In the genomic region with DNA sequence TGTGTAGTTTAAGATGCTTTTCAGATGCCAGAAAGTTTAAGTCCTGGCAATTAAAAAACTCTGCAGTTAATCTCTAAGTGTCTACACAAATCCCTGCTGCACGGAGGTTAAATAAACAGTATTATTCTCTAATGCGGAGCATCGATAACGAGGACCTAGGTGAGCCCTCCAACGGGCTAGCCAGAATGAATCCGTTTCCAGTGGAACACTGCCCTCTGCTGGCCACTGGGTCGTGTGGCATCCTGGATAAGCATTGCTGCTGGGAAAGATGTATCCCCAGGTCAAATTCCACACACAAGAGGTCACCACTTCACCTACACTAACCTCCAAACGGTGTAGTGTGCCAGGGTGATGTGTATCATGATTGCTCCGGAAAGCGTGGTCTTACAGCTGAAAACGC, we compare ENCODE assay signal across 8 mouse cellular contexts. TPM values are rescaled to one million over a fixed set of nuclear protein-coding genes. Genes with fewer than 3 reads are reported as not detected.
DNase-seq lines count a peak whose midpoint lies in the region; ATAC-seq and TF ChIP-seq lines count a peak whose summit lies in the region.

No protein-coding gene starts in this region.

- no peak overlapping the region for H3K4me2 ChIP-seq in intestine, embryonic 15.5 days (replicated peaks)
- H3K4me2 ChIP-seq in midbrain, postnatal 0 days (ENCODE audit: low read depth, low read length, poor library complexity, severe bottlenecking), result 0 out of 2 replicates have a peak overlapping the region, but pooled peaks have one; percentile 34

- H3K27ac ChIP-seq in intestine, embryonic 15.5 days, result no peak overlapping the region
- H3K27ac ChIP-seq in limb, embryonic 10.5 days, result no peak overlapping the region
- H3K27ac ChIP-seq in midbrain, postnatal 0 days (ENCODE audit: low read depth, low read length), result no peak overlapping the region

- intact Hi-C loops in gastrocnemius, postnatal 14 days (cut with DNase I; ENCODE audit: low total_unique reads), result no loop called here

- WGBS in intestine, embryonic 15.5 days, result 5% methylated on average over 11 of the region's 11 CpGs
- 7% methylated on average over 11 of the region's 11 CpGs for WGBS in limb, embryonic 10.5 days
- 5% methylated on average over 11 of the region's 11 CpGs for WGBS in midbrain, postnatal 0 days

- H3K4me3 ChIP-seq in intestine, embryonic 15.5 days (replicated peaks), result no peak overlapping the region
- no peak overlapping the region for H3K4me3 ChIP-seq in limb, embryonic 10.5 days
- no peak overlapping the region for H3K4me3 ChIP-seq in midbrain, postnatal 0 days (ENCODE audit: low read depth, low read length)

- peak; percentile 78 for DNase-seq in layer of hippocampus, adult 11-12 months (ENCODE audit: low spot score)
- DNase-seq in layer of hippocampus, adult 9-10 months (ENCODE audit: low spot score), result no peak
- peak; percentile 92 for DNase-seq in embryo, embryonic 10.5 days (ENCODE audit: low spot score)
- peak; percentile 68 for DNase-seq in gastrocnemius, postnatal 14 days
- DNase-seq in limb, embryonic 10.5 days (ENCODE audit: low spot score), result peak; percentile 93
- peak; percentile 83 for DNase-seq in midbrain, postnatal 0 days (ENCODE audit: low spot score)
- DNase-seq in spleen, postnatal 10 days (ENCODE audit: low spot score in 2 of 2), result peak; percentile 59 to 80

- no peaks in the 10 kb centered on the region for H3K36me3 ChIP-seq in intestine, embryonic 15.5 days
- no peaks in the 10 kb centered on the region; the same call in 1 of the 2 replicates for H3K36me3 ChIP-seq in limb, embryonic 10.5 days
- H3K36me3 ChIP-seq in midbrain, postnatal 0 days (ENCODE audit: insufficient read depth, low read length), result no peaks in the 10 kb centered on the region

- H3K4me1 ChIP-seq in intestine, embryonic 15.5 days (replicated peaks), result 0 out of 2 replicates have a peak, but pooled peaks cover 2% of the 10 kb centered on the region
- peaks cover 31% of the 10 kb centered on the region for H3K4me1 ChIP-seq in limb, embryonic 10.5 days
- no peaks in the 10 kb centered on the region for H3K4me1 ChIP-seq in midbrain, postnatal 0 days (ENCODE audit: insufficient read depth, low read length)

- TF ChIP-seq CTCF in midbrain, postnatal 0 days (IDR thresholded peaks at IDR 0.05), result peak; percentile 97

- H3K9ac ChIP-seq in intestine, embryonic 15.5 days, result no peak overlapping the region
- no peak overlapping the region for H3K9ac ChIP-seq in midbrain, postnatal 0 days (replicated peaks; ENCODE audit: low read length, poor library complexity, severe bottlenecking)

- H3K27me3 ChIP-seq in intestine, embryonic 15.5 days (replicated peaks), result no peaks in the 10 kb centered on the region
- no peaks in the 10 kb centered on the region for H3K27me3 ChIP-seq in limb, embryonic 10.5 days (ENCODE audit: low read depth, poor library complexity, severe bottlenecking)
- H3K27me3 ChIP-seq in midbrain, postnatal 0 days (ENCODE audit: insufficient read depth, low read length), result no peaks in the 10 kb centered on the region

- peak; percentile 69 for ATAC-seq in intestine, embryonic 15.5 days
- ATAC-seq in midbrain, postnatal 0 days (ENCODE audit: low FRiP score), result peak; percentile 53

- H3K9me3 ChIP-seq in intestine, embryonic 15.5 days, result no peaks in the 10 kb centered on the region
- no peaks in the 10 kb centered on the region for H3K9me3 ChIP-seq in limb, embryonic 10.5 days (replicated peaks)
- H3K9me3 ChIP-seq in midbrain, postnatal 0 days (ENCODE audit: low read length), result no peaks in the 10 kb centered on the region

RNA-seq across cellular contexts. Expression of a gene that starts 15.2 kb away (rescaled TPM):
- 1 to 10 TPM; 2.5 to 4.4 TPM for total RNA-seq in gastrocnemius, postnatal 14 days (2021)
- 4.5 and 5.1 TPM in 2 replicates for polyA plus RNA-seq in intestine, embryonic 15.5 days (2015; fragmentation: Nextera tagmentation; extraction: Ambion mirVana)
- polyA plus RNA-seq in limb, embryonic 10.5 days (2016; fragmentation: Nextera tagmentation; extraction: Ambion mirVana), result 6.8 and 7.8 TPM in 2 replicates
- 8.4 and 10.3 TPM in 2 replicates for total RNA-seq in midbrain, postnatal 0 days (2014; rRNA removed)
- polyA plus RNA-seq in midbrain, postnatal 0 days (2015; fragmentation: Nextera tagmentation; extraction: Ambion mirVana), result 7.2 and 7.7 TPM in 2 replicates

RNA-seq across cellular contexts. Expression of a gene that starts 17.4 kb away (rescaled TPM):
- 10 to 100 TPM in 1 of 2 experiments, 1 to 10 TPM in 1; 9.2 to 11.4 TPM for total RNA-seq in gastrocnemius, postnatal 14 days (2021)
- 11.0 and 12.0 TPM in 2 replicates for polyA plus RNA-seq in intestine, embryonic 15.5 days (2015; fragmentation: Nextera tagmentation; extraction: Ambion mirVana)
- polyA plus RNA-seq in limb, embryonic 10.5 days (2016; fragmentation: Nextera tagmentation; extraction: Ambion mirVana), result 8.4 and 10.6 TPM in 2 replicates
- 57.0 and 85.1 TPM in 2 replicates for total RNA-seq in midbrain, postnatal 0 days (2014; rRNA removed)
- polyA plus RNA-seq in midbrain, postnatal 0 days (2015; fragmentation: Nextera tagmentation; extraction: Ambion mirVana), result 21.3 and 25.8 TPM in 2 replicates
